ENCODE assay signal across 16 mouse cellular contexts in genomic region chr6:145358001-145358400, GRCm38 (mm10).
"Had no signal": no experiment of that assay in that cellular context is flagged by ENCODE, and none has a peak within 500 bp of the region (broad histone marks: within the 10 kb centered on the region; RNA-seq: fewer than 3 reads in every experiment).

No protein-coding gene starts in this region.

- H3K36me3 ChIP-seq: liver, embryonic 13.5 days; lung, embryonic 15.5 days; midbrain, embryonic 10.5 days; neural tube, embryonic 15.5 days had no signal

- ATAC-seq: liver, postnatal 0 days had no signal

- H3K27ac ChIP-seq: kidney, postnatal 0 days; liver, embryonic 13.5 days; lung, embryonic 15.5 days; midbrain, embryonic 10.5 days; neural tube, embryonic 15.5 days had no signal

- H3K4me3 ChIP-seq: liver, embryonic 13.5 days; lung, embryonic 15.5 days; midbrain, embryonic 10.5 days; myocyte; neural tube, embryonic 15.5 days had no signal

- DNase-seq: kidney, adult 11 months; kidney, adult 9 months; kidney, postnatal 36 days; layer of hippocampus, adult 9-11 months; layer of hippocampus, postnatal 36 days; liver; liver, embryonic 13.5 days; liver, postnatal 0 days; lung, postnatal 14 days; thymus, adult 18-20 months; thymus, postnatal 14 days had no signal

- H3K27me3 ChIP-seq: liver, embryonic 13.5 days; lung, embryonic 15.5 days; neural tube, embryonic 15.5 days had no signal

- H3K9me3 ChIP-seq: liver, embryonic 13.5 days; neural tube, embryonic 15.5 days had no signal

- H3K4me2 ChIP-seq: liver, embryonic 13.5 days; lung, embryonic 15.5 days; neural tube, embryonic 15.5 days had no signal

- H3K9ac ChIP-seq: liver, embryonic 13.5 days; liver, postnatal 0 days; lung, embryonic 15.5 days; neural tube, embryonic 15.5 days had no signal
